Mouse (Mus musculus) spleen, adult 2 months (tissue): ENCODE measurements around the gene Ccr3. TPM values are rescaled to one million over a fixed set of nuclear protein-coding genes. Genes with fewer than 3 reads are reported as not detected.
A peak's percentile ranks its signal among the peaks of the same experiment; 100 is the strongest.
"Not testable (repeated sequence)": the region's sequence is repeated elsewhere in the genome, so short reads cannot be mapped to it uniquely, and the experiment has no call there.

Experiments
- DNase-seq, 2 experiments: peaks; one replicate each; pipeline versions ENCODE4 v3.0.0 to v3.0.0-alpha.2; 2012 to 2021; ENCODE audit warnings: low spot score in 2 of 2, low read depth in 1 of 2
- H3K27ac ChIP-seq: fragments of 200-500 bp; 2 replicates; pipeline ENCODE4 v1.5.1; 2012; ENCODE audit warnings: low read length, inconsistent platforms; ENCODE audit not compliant: insufficient read depth
- H3K27me3 ChIP-seq: fragments of 200-500 bp; 2 replicates; pipeline ENCODE4 v1.6.1; 2012; ENCODE audit warnings: mild to moderate bottlenecking, moderate library complexity, low read length, inconsistent platforms; ENCODE audit not compliant: control insufficient read depth, insufficient read depth
- H3K36me3 ChIP-seq: fragments of 200-500 bp; 2 replicates; pipeline ENCODE4 v1.6.1; 2012; ENCODE audit warnings: mild to moderate bottlenecking, low read length, inconsistent platforms; ENCODE audit not compliant: control insufficient read depth, insufficient read depth
- H3K4me1 ChIP-seq: fragments of 200-500 bp; 2 replicates; pipeline ENCODE4 v1.6.1; 2011; ENCODE audit warnings: inconsistent platforms; ENCODE audit not compliant: control insufficient read depth, insufficient read depth, insufficient read length
- H3K4me3 ChIP-seq: fragments of 200-500 bp; 2 replicates; pipeline ENCODE4 v1.5.1; 2011; ENCODE audit warnings: mild to moderate bottlenecking, inconsistent platforms; ENCODE audit not compliant: insufficient read depth, insufficient read length; ENCODE audit errors: extremely low read depth
- CTCF ChIP-seq: fragments of 200-500 bp; IDR thresholded peaks from 2 replicates; pipeline ENCODE4 v1.5.1; 2011; ENCODE audit warnings: mild to moderate bottlenecking, inconsistent platforms; ENCODE audit not compliant: insufficient read depth, insufficient read length, insufficient replicate concordance; ENCODE audit errors: extremely low read depth
- POLR2A ChIP-seq: fragments of 200-500 bp; IDR thresholded peaks from 2 replicates; pipeline ENCODE4 v1.6.1; 2011; ENCODE audit warnings: low read depth, low read length, inconsistent platforms
- WGBS: fragments of 180-500 bp; shearing (Covaris S2); methylation state at CpG from one replicate; pipeline ENCODE4 v1.1.7; 2018; 5-methylcytosine and 5-hydroxymethylcytosine counted together
- polyA plus RNA-seq: library from polyadenylated mRNA; depleted of rRNA; stranded (reverse); fragments of >200 nt; gene quantifications from 2 replicates; pipeline ENCODE4 v1.2.3, GENCODE M21; 2012

Gene Ccr3
- polyA plus RNA-seq, 1 experiment: 6.2 TPM

DNA sequence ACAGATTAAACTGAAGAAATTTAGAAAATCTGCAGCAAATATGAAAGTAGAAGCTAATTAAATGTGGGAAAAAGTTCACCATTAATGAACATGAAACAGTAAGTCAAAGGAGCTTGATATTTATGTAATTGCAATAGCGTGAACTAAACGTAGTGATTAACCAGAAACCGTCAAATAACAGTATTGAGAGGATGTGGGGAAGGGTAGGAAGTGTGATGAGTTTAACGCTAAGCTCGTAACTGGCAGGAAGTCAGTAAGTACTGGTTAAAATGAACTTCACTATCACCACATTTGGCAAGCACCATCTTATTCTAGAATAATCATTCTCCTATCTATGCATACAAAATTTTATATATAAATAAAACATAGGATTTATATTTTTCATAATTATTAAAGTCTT, 17.2 kb downstream of the Ccr3 start:
- Histone ChIP-seq H3K4me1 (peaks cover 7% of the 10 kb centered on the region), H3K36me3 (no peaks in the 10 kb centered on the region), H3K27ac (no peak overlapping the region), H3K4me3 (no peak overlapping the region), H3K27me3 (no peaks in the 10 kb centered on the region)
- 3% methylated on average over 5 of the region's 5 CpGs for WGBS
- peak in 1 of 2 experiments; percentile 32 for DNase-seq
- TF ChIP-seq POLR2A (no peak), CTCF (no peak)

DNA sequence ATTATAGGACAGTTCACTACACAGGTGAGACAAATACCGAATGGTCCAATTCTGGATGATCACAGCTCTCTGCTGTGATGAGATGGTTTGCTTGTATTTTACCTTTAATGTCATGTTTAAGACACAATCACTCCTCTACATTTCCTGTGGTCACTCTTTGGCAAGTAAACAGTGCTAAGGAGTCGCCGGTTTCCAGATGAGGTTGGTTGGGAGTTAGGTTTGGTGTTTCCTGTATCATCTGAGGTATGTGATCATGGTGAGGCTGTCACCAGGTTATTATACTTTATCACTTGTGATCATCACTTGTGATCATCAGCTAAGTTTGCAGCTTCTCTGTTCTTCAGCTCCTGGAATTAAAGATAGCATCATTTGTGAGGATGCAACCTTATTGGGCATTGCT, 19.2 kb downstream of the Ccr3 start:
- Histone ChIP-seq H3K36me3 (no peaks in the 10 kb centered on the region), H3K27me3 (no peaks in the 10 kb centered on the region), H3K4me1 (peaks cover 7% of the 10 kb centered on the region), H3K4me3 (no peak overlapping the region), H3K27ac (no peak overlapping the region)
- DNase-seq: no peak
- no peak for TF ChIP-seq POLR2A
- no peak for TF ChIP-seq CTCF
- WGBS: 68% methylated on average over 3 of the region's 3 CpGs

DNA sequence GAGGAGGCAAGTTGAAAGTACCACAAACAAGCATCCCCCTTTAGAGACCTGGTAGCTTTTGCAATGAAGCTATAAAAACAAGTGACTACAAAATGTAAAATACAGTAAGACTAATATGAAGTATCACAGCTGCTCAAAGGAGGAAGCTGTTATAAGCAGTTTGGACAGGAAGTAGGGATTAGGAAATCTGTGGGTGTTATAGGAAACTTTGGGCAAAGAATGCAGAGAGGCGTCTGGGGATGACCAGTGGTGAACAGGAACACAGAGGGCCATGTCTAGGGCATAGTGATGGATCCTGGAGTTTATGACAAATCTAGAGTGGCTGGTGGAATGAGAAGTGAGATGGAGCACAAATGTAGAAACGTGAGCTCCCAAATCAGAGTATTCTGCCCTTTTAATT, 31.8 kb downstream of the Ccr3 start:
- no peak for DNase-seq
- Histone ChIP-seq H3K4me1 (no peaks in the 10 kb centered on the region; the same call in 1 of the 2 replicates), H3K27ac (no peak overlapping the region), H3K27me3 (no peaks in the 10 kb centered on the region), H3K4me3 (no peak overlapping the region), H3K36me3 (no peaks in the 10 kb centered on the region)
- WGBS: 51% methylated on average over 2 of the region's 2 CpGs
- TF ChIP-seq CTCF (no peak), POLR2A (no peak)

DNA sequence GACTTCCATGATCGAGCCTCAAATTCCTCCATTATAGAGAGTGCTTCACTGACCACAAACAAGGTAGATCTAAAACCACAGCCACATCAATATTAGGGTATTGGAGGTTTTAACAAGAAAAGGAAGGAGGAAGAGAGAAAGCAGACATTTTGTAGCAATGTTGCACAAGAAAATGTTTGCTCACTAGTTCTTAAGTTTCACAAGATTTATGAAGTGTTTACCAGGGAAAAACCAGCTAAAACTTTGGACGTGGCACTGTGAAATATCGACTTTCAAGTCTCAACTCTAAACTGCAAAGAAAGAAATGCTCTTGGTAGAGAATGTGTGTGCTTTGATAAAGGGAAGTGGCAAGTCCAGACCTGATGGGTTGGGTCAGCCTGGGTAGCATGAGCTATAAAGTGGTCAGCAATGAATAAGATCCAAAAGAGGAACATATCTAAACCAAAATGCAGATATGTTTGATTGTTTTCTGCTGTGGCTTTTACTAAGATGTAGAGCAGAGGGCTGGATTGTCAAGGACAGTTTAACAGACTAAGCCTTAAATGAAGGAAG, 34.5 kb downstream of the Ccr3 start:
- Histone ChIP-seq H3K4me1 (no peaks in the 10 kb centered on the region; the same call in none of the 2 replicates), H3K27ac (no peak overlapping the region), H3K27me3 (no peaks in the 10 kb centered on the region), H3K4me3 (no peak overlapping the region), H3K36me3 (no peaks in the 10 kb centered on the region)
- DNase-seq: no peak
- WGBS: 20% methylated on average over 3 of the region's 3 CpGs
- TF ChIP-seq CTCF: no peak
- TF ChIP-seq POLR2A: no peak

DNA sequence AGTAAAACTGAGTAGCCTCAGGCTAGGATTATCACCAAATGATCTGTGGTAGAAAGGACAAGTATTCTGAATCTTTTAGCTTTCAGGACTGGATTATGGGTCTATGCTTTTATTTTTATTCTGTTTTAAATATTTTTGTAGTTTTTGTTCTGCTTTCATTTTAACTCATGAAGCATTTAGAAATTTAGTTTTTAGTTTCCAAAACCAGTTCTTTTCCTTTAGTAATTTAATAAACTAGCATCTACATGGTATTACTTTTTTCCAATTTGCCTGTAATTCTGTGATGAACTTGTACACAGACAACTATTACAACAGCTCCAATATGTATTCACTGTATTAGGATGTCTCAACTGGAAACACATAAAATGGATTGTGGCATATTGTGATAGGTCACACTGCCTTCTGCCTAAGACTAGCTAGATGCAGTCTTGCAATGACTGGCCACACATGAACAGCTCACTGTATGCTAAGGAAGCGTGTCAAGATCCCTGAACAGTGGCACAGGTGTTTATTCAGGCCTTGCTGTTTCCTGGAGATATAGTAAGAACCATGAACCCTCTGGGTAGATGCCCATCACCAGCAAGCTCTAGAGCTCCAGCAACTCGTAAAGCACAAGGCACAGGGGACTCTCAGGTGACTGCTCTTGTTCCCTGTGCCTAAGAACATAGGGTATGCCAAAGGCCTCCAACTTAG, 38.0 kb downstream of the Ccr3 start:
- Histone ChIP-seq H3K27me3 (no peaks in the 10 kb centered on the region), H3K27ac (no peak overlapping the region), H3K4me1 (no peaks in the 10 kb centered on the region; the same call in none of the 2 replicates), H3K4me3 (no peak overlapping the region), H3K36me3 (no peaks in the 10 kb centered on the region)
- TF ChIP-seq CTCF: no peak
- TF ChIP-seq POLR2A: no peak
- DNase-seq: no peak
- WGBS: 78% methylated on average over 2 of the region's 2 CpGs

DNA sequence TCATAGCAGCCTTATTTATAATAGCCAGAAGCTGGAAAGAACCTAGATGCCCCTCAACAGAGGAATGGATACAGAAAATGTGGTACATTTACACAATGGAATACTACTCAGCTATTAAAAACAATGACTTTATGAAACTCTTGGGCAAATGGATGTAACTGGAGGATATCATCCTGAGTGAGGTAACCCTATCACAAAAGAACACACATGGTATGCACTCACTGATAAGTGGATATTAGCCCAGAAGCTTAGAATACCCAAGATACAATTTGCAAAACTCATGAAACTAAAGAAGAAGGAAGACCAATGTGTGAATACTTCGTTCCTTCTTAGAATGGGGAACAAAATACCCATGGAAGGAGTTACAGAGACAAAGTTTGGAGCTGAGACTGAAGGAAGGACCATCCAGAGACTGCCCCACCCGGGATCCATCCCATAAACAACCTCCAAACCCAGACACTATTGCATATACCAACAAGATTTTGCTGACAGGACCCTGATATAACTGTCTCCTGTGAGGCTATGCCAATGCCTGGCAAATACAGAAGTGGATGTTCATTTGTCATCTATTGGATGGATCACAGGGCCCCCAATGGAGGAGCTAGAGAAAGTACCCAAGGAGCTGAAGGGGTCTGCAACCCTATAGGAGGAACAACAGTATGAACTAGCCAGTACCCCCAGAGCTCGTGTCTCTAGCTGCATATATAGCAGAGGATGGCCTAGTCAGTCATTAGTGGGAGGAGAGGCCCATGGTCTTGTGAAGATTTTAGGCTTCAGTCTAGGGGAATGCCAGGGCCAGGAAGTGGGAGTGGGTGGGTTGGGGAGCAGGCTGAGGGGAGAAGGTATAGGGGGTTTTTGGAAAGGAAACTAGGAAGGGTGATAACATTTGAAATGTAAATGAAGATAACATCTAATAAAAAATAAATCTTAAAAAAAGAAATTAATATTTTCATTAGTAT, 40.0 kb downstream of the Ccr3 start:
- H3K27me3 ChIP-seq, DNase-seq, H3K36me3 ChIP-seq, H3K27ac ChIP-seq, H3K4me1 ChIP-seq, H3K4me3 ChIP-seq: not testable (repeated sequence)
- 67% methylated on average over 3 of the region's 3 CpGs for WGBS

DNA sequence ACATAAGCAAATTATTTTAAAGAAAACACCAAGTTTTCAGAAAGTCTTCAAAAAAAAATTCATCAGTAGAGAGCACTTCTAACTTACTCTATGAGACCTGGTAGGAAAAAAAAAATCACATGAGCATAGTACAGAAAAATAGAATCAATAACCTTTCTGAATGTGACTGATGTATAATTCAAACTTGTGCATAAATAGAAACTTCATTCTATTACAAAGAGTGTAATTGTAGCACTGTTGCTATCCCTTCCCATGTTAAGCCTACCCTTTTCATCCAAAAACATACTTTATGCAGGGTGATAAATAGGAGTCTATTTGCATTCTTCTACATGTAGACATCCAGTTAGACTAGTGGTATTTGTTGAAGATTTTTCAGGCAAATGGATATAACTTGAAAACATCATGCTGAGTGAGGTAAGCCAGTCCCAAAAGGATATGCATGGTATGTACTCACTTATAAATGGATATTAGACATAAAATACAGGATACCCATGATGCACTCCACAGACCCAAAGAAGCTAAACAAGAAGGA, 44.9 kb downstream of the Ccr3 start:
- TF ChIP-seq POLR2A (no peak), CTCF (no peak)
- Histone ChIP-seq H3K36me3 (no peaks in the 10 kb centered on the region), H3K4me1 (peaks cover 10% of the 10 kb centered on the region; the same call in 1 of the 2 replicates), H3K27me3 (no peaks in the 10 kb centered on the region), H3K27ac (no peak overlapping the region), H3K4me3 (no peak overlapping the region)
- DNase-seq: no peak
